Mouse (Mus musculus) mature B cell (primary cell): Measurements from ENCODE around the gene Gadd45a.
"Not testable (repeated sequence)": the region's sequence is repeated elsewhere in the genome, so short reads cannot be mapped to it uniquely, and the experiment has no call there.

Source experiments
- in situ Hi-C: fragments of 300-500 bp; cut with MboI; formaldehyde crosslinking; loops from 2 replicates; pipeline ENCODE4 v1.14.3; 2019

The Gadd45a gene

DNA sequence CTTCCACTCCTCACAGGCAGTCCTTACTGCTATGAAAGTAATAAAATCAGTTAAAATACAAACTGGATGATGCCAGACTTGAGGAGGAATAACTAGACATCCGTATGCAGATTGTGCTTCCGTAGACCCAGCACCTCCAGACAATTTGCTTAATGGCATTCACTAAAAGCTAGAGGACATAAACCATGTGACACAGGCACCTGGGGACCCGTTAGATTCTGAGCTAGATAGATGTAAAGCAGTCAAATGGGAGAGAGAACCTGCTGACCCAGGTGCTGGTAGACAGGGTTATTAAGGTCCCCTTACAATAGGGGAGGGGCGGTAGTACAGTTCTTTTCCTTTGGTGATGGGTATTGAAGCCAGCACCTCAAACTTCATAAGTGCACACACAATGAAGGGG, 13.5 kb downstream of the Gadd45a start:
- in situ Hi-C loops = no loop called here

DNA sequence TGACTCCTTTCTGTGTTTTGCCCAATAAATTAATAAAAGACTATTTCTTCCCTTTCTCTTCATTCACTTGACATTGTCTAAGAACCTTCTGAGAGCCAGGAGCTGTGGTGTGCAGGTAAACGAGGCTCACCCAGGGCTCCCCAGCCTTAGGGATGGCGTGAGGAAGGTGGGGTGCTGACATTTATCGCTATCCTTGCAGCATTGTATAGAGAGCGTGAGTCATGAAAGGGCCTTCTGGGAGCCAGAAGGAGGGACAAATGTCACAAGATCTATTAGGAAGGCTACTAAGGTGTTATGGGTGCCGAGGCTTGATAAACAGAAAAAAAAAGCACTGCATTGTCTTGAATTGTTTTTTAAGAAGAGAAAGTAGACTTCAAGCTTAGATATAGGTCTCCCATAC, 15.9 kb downstream of the Gadd45a start:
- in situ Hi-C loops = no loop called here

GRCm38 (mm10) chr6:67019001-67019400, 18.3 kb downstream of the Gadd45a start:
- in situ Hi-C loops = not testable (repeated sequence)

DNA sequence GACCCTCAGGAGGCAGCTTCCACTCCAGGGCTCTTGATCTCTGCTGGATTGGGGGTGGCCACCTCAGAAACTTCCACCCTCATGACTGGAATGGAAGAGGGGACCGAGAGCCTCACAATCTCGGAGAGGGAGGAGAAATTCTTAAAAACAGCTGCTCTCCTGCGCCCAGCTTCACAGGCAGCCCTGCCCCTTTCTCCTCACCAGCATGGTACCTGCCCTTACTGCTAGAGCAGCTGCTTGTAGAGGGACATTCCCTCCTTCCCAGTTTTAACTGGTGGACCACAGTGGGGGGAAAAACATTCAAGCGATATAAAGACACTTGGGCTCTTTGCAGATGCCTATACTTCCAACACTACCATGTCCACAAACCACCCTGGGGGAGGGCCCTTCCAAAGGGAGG, 18.9 kb downstream of the Gadd45a start:
- in situ Hi-C loops = no loop called here

DNA sequence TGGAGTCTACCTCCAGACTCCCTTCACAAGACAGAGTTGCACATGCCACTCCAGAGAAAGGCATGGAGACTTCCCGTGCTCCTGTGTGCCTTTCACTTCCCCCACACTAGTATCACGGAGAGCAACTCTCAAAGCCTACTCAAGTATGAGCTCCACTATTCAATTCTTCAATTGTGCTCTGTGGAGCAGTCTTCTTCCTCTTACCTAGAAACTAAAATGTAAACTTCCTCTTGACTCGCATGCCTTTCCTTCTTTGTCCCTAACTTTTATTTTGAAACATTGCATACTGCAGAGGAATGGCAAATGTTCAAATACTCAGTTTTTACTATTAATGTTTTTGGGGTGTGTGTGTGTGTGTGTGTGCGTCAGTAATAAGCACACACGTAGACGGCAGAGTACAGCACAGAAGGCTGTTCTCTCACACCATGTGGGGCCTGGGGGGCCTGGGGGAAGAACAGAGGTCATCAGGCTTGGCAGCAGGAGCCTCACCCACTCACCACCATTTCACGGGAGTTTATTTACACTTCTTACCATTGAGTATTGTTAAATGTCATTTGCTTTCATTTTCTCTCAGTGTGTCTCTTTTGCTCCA, 20.6 kb downstream of the Gadd45a start:
- in situ Hi-C loops = no loop called here

DNA sequence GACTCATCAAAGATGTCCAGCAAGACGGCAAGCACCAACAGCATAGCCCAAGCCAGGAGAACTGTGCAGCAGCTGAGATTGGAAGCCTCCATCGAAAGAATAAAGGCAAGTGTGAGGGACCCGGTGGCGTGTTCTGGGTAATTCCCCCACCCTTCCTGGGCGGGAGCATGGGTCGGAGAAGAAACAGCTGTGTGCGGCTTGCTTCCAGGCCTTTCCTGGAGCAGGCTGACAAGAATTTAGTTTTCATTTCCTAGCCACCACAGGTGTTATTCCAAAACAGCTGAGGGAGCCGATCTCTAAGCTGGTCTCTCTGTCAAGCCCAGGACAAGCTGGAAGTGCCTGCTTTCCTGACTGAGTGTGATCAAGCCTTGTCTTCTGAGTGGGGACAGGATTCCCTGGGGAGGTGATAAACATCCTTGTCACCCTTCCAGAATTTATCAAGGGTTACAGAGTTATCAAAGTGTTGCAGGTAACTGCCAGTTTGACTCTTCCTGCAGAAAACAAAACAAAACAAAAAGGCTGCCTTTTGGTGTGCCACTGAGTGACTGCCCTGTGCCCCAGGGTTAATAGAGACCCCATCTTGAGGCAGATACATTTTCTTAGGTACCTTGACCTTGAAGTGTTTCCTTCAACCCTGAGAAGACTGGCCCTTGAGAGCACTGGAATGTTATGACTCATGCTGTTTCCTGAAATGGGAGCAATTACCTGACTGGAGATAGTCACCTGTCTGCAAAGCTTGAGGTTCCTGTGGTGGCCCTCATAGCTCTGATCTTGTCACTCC, 21.3 kb downstream of the Gadd45a start:
- in situ Hi-C loops = no loop called here

DNA sequence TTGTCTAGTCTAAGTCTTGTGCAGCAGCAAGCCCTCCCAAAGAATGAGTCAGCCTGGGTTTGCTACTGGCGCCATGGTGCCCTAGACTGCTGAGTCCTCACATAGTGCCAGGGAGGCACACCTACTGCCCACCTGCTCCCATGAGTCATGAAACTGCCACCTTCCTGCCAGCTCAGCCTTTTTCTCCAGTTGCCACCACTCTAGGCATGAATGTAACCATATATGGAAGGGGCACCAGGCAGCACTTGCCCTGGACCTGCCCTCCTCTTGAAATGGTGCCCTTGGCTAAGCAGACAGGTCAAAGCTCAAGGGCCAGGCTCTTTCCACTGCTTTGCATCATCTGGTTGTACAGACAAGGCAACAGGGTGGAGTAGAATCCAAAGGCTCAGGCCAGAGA, 22.6 kb downstream of the Gadd45a start:
- in situ Hi-C loops = no loop called here

- in situ Hi-C loops = no loop called here
Measured at GRCm38 (mm10) chr6:67013949-67014678, 23.1 kb downstream of the Gadd45a start.

DNA sequence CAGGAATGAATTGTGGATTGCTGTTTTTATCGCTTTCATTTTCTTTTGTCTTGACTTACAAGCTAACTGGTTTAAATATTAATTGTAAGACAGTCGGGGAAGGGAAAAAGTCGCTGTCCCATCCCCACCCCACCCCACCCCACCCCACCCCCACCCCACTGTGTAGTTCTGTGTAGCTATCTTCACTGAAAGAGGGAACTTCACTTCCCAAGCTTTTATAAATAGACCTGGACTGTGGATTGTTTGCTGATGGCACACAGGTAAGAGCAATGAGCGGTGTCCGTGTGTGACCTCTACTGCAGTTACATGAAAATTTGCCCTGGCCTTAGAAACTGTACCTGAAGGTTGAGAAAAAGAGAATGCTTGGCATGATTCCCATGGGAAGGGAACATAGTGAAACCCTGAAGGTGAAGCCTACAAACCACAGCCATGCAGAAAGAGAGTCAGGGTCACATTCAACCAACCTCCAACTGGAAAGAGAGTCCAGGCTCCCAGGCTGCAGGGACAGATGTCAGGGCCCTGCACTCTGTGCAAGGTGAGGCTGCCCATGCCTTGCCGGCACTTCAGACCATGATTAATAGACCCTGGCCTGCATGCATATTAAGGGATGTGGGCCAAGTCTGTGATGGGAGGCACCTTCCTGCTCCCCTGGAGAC, 23.8 kb downstream of the Gadd45a start:
- in situ Hi-C loops = no loop called here

GRCm38 (mm10) chr6:67011217-67011518, 26.1 kb downstream of the Gadd45a start:
- in situ Hi-C loops = no loop called here

DNA sequence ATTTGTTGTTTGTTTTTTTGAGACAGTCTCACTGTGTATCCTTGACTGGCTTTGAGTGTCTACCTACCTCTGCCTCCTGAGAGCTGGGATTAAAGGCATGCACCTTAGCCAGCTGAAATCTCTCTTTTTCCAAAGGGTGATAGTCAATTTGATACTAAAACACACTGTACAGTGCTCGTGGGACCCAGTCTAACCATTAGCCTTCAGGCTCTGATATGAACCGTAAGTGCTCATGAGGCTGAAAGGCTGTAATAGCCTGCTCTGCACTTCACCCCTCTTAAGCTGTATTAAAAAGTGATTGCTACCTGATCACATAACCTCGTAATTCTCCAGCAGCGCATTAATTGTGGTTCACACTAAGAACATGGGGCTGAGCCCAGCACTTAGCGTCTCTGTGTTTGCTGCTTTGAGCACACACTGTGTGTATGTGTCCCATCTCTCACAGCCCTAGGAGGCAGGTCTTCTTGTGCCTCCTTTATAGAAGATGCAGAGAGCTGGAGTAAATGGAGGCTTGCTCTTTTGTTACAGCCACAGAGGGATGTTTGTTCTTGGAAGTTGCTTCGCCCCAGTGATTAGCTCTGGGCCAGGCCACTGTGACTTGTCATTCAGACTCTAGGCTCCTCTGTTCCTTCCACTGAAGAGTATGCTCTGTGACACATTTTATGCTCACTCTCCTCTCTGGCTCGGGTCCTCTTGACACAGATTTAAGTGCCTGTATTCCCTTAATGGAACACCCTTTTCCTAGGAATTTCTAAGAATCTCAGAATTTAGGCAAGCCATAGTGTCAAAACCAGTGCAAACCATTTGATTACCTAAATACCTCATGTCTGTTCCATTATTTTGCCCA, 26.7 kb downstream of the Gadd45a start:
- in situ Hi-C loops = no loop called here

DNA sequence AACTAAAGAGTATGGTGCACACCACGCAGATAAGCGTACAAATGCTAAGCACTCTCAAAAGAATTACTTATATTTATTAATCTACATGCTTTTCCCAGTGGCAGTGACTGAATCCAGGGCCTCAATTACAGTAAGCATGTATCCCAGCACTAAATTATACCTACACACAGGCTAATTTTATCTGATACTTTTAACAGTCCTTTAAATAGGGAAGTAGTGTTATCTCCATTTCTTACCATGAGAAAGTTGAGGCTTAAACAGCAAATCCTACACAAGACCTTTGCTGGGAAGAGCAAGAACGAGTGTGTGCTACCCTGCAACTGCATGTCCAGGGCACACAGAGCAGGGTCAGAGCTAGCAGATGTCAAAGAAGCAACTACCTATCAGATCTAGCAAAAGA, 27.4 kb downstream of the Gadd45a start:
- in situ Hi-C loops = no loop called here

DNA sequence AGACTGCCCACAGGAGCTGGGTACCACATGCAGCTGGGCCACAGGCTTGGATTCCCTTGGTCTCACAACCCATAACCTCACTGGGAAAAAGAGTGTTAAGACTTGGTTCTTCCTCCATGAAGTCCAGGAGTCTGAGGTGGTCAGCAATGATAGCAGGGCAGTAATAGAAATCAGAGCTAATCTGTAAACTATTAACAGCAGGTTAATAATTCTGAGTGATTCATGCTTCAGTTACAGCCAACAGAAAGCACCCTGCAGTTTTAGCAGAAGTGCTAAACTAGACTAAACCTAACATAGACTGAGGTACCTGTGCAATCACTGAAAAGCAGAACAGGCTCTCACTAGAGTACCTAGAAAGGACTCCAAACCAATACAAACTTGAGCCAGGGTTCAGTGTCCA, 37.5 kb downstream of the Gadd45a start:
- in situ Hi-C loops = no loop called here

- in situ Hi-C loops = no loop called here
Measured at GRCm38 (mm10) chr6:66998645-66999044, 38.6 kb downstream of the Gadd45a start.

DNA sequence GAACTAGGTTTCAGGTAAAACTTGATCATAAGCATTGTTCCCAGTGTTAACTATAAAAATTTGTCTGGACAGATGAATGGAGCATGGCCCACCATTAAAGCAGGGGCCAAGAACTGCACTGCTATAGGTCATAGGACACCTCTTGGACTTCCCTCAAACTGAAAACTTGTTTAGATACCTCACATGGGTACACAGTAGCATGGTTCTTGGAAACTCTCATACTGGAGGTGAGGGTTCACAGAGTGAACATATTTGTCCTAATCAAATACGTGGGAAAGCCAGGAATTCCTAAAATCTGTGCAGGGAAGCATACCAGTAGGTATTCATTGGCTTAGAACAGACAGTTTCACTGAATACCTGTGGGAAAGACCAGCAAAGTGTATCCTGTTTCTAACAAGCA, 41.0 kb downstream of the Gadd45a start:
- in situ Hi-C loops = no loop called here

GRCm38 (mm10) chr6:66995825-66996224, 41.4 kb downstream of the Gadd45a start:
- in situ Hi-C loops = no loop called here

- in situ Hi-C loops = no loop called here
Measured at GRCm38 (mm10) chr6:66994981-66995380, 42.3 kb downstream of the Gadd45a start.

DNA sequence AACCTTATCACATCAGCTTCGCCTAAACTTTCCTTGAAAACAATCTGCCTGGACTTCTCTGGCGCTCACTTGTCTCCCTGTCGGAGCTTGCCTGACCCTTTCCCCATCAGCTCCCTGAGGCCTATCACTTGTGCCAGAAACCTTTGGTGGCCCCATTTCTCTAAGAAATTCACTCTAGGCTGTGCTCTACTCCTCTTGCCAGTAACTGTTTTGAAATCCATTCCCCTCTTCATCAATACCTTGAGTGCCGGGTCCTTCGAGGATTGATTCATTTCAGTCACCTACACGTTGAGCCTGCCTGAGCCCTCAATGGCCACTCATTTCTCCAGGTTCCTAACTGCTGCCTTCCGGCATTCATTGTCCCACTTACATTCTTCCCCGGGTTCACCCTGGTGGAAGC, 44.5 kb downstream of the Gadd45a start:
- in situ Hi-C loops = no loop called here

DNA sequence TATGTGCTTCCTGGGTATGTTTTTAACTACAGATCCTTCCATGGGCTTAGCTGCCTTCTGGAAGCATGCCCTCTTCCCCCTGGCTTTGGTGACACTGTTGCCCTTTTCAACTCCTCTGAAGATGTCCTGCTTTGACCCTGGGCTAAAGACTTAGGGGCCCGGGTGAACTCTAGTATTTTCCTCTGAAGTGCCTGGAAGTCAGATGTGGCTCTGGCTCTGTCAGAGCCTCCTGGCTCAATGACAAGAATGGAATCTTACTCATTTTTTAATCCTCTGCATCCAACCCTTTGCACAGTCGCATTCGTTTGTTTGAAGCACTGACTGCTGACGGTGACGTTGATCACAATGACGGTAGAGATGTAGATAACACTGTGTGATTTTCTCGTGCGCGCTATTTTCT, 45.0 kb downstream of the Gadd45a start:
- in situ Hi-C loops = no loop called here

GRCm38 (mm10) chr6:66989518-66989917, 47.7 kb downstream of the Gadd45a start:
- in situ Hi-C loops = no loop called here

DNA sequence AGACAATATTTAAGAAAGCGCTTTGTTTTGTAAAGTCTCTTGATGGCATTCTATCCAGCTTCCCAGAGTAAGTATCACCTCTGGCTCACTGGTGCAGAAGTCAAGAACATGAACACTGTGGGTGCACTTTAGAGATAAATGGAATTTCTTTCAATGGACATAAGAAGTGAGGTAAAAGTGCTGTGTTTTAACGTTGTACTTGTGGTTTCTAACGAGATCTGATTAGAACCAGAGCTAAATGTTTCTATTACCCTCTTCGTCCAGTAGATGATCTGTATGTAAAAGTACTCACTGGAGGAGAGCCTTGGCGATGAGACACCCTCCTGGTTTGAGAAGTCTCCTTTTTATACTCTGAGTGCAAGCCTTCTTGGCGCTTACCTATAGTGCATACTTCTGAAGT, 48.2 kb downstream of the Gadd45a start:
- in situ Hi-C loops = no loop called here

- in situ Hi-C loops = no loop called here
Measured at GRCm38 (mm10) chr6:66988363-66988762, 48.9 kb downstream of the Gadd45a start.
